In genomic region chr5:145279948-145280347, GRCm38 (mm10) we compare ENCODE assay signal across 8 mouse cellular contexts. TPM values are rescaled to one million over a fixed set of nuclear protein-coding genes. Genes with fewer than 3 reads are reported as not detected.
DNase-seq lines count a peak whose midpoint lies in the region; ATAC-seq and TF ChIP-seq lines count a peak whose summit lies in the region.

No protein-coding gene starts in this region.

- H3K79me2 ChIP-seq in C2C12 (ENCODE audit: control insufficient read depth, insufficient read depth), result peaks cover 43% of the 10 kb centered on the region

- no peak for ATAC-seq in erythroblast, adult 5-6 weeks (replicated peaks; ENCODE audit: low FRiP score, poor library complexity, severe bottlenecking)
- peak; percentile 39; the same call in 1 of the 2 replicates for ATAC-seq in forebrain, embryonic 16.5 days

- H3K4me3 ChIP-seq in erythroblast, embryonic 14.5 days (replicated peaks), result peak overlapping the region; percentile 93
- H3K4me3 ChIP-seq in C2C12 (ENCODE audit: insufficient read depth, poor library complexity, severe bottlenecking), result peak overlapping the region; percentile 75
- peak overlapping the region; percentile 64 for H3K4me3 ChIP-seq in forebrain, embryonic 16.5 days (replicated peaks; ENCODE audit: low read length)

- peaks cover 34% of the 10 kb centered on the region for H3K79me3 ChIP-seq in C2C12 (ENCODE audit: low read depth)

- H3K27ac ChIP-seq in forebrain, embryonic 16.5 days (ENCODE audit: low read length), result no peak overlapping the region

- H3K27me3 ChIP-seq in erythroblast, embryonic 14.5 days (ENCODE audit: control insufficient read depth), result no peaks in the 10 kb centered on the region
- H3K27me3 ChIP-seq in C2C12 (ENCODE audit: control insufficient read depth, insufficient read depth, insufficient read length), result no peaks in the 10 kb centered on the region
- H3K27me3 ChIP-seq in forebrain, embryonic 16.5 days (replicated peaks; ENCODE audit: control insufficient read depth, insufficient read depth, low read length), result no peaks in the 10 kb centered on the region

- WGBS in forebrain, embryonic 16.5 days, result 91% methylated on average over 2 of the region's 2 CpGs

- no peak overlapping the region for H3ac ChIP-seq in C2C12 (ENCODE audit: control insufficient read depth, insufficient read length, low read depth)

- H3K4me2 ChIP-seq in forebrain, embryonic 16.5 days (ENCODE audit: low read length), result peak overlapping the region; percentile 84

- no peak for TF ChIP-seq CTCF in C2C12 (IDR thresholded peaks at IDR 0.05; ENCODE audit: control insufficient read depth, insufficient read depth, insufficient read length)

- peaks cover 29% of the 10 kb centered on the region for H3K36me3 ChIP-seq in erythroblast, embryonic 14.5 days (ENCODE audit: control insufficient read depth)
- H3K36me3 ChIP-seq in C2C12 (ENCODE audit: control insufficient read depth, insufficient read depth), result peaks cover 15% of the 10 kb centered on the region
- H3K36me3 ChIP-seq in forebrain, embryonic 16.5 days (ENCODE audit: control insufficient read depth, insufficient read depth), result peaks cover 17% of the 10 kb centered on the region

- no peak overlapping the region for H3K9ac ChIP-seq in forebrain, embryonic 16.5 days (replicated peaks; ENCODE audit: low read depth, low read length)

- peak; percentile 2 for DNase-seq in mesoderm, embryonic 11.5 days (ENCODE audit: low read depth, low spot score)
- no peak for DNase-seq in right cerebral cortex, adult 18-20 months
- DNase-seq in ovary, postnatal 14 days (ENCODE audit: low spot score), result no peak
- DNase-seq in left cerebral cortex, postnatal 4 days, result no peak

- no peaks in the 10 kb centered on the region for H3K9me3 ChIP-seq in erythroblast, embryonic 14.5 days (ENCODE audit: control insufficient read depth, low read length)
- H3K9me3 ChIP-seq in forebrain, embryonic 16.5 days (ENCODE audit: control insufficient read depth, low read length), result no peaks in the 10 kb centered on the region

- intact Hi-C loops in left cerebral cortex, postnatal 4 days (cut with DNase I), result no loop called here

- H3K4me1 ChIP-seq in erythroblast, embryonic 14.5 days (ENCODE audit: control insufficient read depth), result peaks cover 21% of the 10 kb centered on the region
- peaks cover 11% of the 10 kb centered on the region for H3K4me1 ChIP-seq in forebrain, embryonic 16.5 days (replicated peaks; ENCODE audit: control insufficient read depth, insufficient read depth, low read length)

TF ChIP-seq in C2C12, 6 proteins besides CTCF, POLR2A, EP300 and RAD21:
- TF ChIP-seq CEBPB (IDR thresholded peaks at IDR 0.05; ENCODE audit: low read depth) (no peak), MYOD1 (IDR thresholded peaks at IDR 0.05; ENCODE audit: control insufficient read depth, insufficient read length, low read depth) (no peak)

RNA-seq across cellular contexts. Expression of gene Zscan25, which starts 0.4 kb away (rescaled TPM):
- 1.3 and 1.7 TPM in 2 replicates for polyA plus RNA-seq in erythroblast, embryonic 14.5 days (2012)
- total RNA-seq in erythroblast, adult 5-6 weeks (2015; ENCODE audit: low replicate concordance), result 0.63 and 1.7 TPM in 2 replicates
- 2.4 TPM in 1 of 2 replicates, not detected in the other for total RNA-seq in erythroblast, adult 5-6 weeks (2017; ENCODE audit: low replicate concordance)
- 10.4 TPM for polyA plus RNA-seq in C2C12 (2012; fragmentation: generic; extraction: Trizol)
- 0.66 and 1.0 TPM in 2 replicates for polyA plus RNA-seq in forebrain, embryonic 16.5 days (2015; fragmentation: Nextera tagmentation; extraction: Ambion mirVana)
- 10 to 100 TPM; 17.5 to 17.8 TPM for total RNA-seq in left cerebral cortex, postnatal 4 days (2021)

RNA-seq across cellular contexts. Expression of gene Zfp655, which starts 48.4 kb away (rescaled TPM):
- polyA plus RNA-seq in erythroblast, embryonic 14.5 days (2012), result 0.87 and 1.1 TPM in 2 replicates
- 24.8 and 33.9 TPM in 2 replicates for total RNA-seq in erythroblast, adult 5-6 weeks (2015; ENCODE audit: low replicate concordance)
- total RNA-seq in erythroblast, adult 5-6 weeks (2017; ENCODE audit: low replicate concordance), result 36.8 and 44.6 TPM in 2 replicates
- polyA plus RNA-seq in C2C12 (2012; fragmentation: generic; extraction: Trizol), result 7.7 TPM
- 39.6 and 45.9 TPM in 2 replicates for polyA plus RNA-seq in forebrain, embryonic 16.5 days (2015; fragmentation: Nextera tagmentation; extraction: Ambion mirVana)
- 10 to 100 TPM; 25.5 to 28.9 TPM for total RNA-seq in left cerebral cortex, postnatal 4 days (2021)
